Mouse (Mus musculus): ENCODE results near the gene A930002H24Rik.
"Not testable (repeated sequence)": the region's sequence is repeated elsewhere in the genome, so short reads cannot be mapped to it uniquely, and the experiment has no call there.

Gene A930002H24Rik

DNA sequence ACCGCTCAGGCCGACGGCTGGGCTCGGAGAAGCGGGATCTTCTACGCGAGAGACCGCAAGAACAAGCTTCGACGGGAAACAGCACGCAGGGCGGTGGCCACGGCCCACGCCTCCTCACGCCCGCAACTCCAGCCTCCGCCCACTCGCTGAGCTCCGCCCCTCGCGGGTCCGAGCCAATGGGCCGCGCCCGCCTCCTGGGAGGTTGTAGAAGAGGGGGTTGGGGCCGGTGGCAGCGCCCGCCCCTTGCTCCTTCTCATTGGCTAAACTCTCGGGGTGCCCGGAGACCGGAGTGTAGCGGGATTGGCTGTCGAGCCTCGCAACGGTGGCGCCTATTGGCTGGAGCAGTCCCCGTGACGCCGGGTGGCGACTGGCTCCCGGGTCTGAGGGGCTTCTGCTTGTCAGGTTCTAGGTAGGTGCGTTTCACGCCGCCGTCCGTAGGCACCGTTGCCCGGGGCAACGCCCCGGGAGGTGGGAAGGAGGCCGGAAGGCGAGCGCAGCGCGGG lies at the start of gene A930002H24Rik:
A930002H24Rik (minus strand) TSS at position 145 of the 503 bp plus-strand sequence.
- peak; percentile 97 for DNase-seq (ENCODE audit: low spot score)

- DNase-seq (ENCODE audit: low spot score), result no peak
These were observed 45.7 kb upstream of the A930002H24Rik start for GRCm38 (mm10) chr17:63909297-63909696.

GRCm38 (mm10) chr17:63897050-63897449 lies 33.5 kb upstream of the A930002H24Rik start:
- no peak for DNase-seq (ENCODE audit: low spot score)

DNA sequence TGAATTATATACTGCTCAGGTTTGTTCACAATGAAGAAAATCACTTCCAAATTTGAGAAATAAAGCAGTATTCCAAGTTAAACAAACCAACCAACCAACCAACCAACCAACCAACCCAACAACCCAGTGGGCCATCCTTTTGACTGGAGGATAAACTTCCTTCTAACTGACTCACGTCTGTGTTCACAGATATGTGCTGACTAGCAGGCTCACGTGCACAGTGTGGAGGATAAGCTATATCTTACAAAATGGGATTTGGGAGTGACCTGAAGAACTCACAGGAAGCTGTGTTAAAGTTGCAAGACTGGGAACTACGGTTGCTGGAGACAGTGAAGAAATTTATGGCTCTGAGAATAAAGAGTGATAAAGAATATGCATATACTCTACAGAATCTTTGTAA lies 32.2 kb upstream of the A930002H24Rik start:
- DNase-seq (ENCODE audit: low spot score), result no peak

GRCm38 (mm10) chr17:63890611-63891010 lies 27.0 kb upstream of the A930002H24Rik start:
- DNase-seq (ENCODE audit: low spot score), result no peak

- no peak for DNase-seq (ENCODE audit: low spot score)
These were observed 23.4 kb upstream of the A930002H24Rik start for GRCm38 (mm10) chr17:63886988-63887387.

- DNase-seq (ENCODE audit: low spot score), result no peak
These were observed 16.4 kb upstream of the A930002H24Rik start for GRCm38 (mm10) chr17:63880009-63880408.

DNA sequence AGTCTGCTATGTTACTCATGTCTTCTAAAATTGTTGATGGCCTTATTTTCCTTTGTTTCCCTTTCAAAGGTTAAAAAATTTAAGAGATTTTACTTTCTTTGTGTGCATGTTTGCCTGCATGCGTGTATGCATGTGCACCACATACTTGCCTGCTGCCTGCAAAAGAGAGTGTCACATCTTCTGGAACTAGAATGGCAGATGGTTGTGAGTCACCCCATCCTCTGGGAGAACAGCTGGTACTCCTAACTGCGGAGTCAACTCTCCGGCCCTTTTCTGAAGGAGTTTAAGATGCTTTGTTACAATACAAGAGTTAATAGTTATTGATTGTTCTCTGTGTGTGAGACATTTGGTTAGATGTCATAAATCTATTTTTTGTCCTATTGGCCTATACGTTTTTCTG lies 15.3 kb upstream of the A930002H24Rik start:
- DNase-seq (ENCODE audit: low spot score), result no peak

DNA sequence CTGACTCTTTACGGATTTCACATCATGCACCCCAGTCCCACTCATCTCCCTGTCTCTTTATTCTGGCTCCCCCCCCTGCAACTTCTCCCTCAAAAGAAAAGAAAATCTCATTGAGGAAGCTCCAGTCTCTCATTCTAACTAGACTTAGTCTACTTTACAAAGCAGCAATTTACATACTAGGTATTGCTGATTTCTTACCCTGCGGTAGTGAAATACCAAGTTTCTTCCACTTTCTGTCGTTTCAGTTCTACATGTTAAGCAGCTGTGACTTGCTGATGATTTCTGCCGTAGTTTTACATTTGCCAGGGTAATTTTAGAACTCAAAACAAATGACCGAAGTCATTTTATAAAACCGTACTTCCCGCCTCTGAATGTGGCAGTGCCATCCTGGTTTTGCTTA lies 8.2 kb upstream of the A930002H24Rik start:
- DNase-seq (ENCODE audit: low spot score), result no peak

DNA sequence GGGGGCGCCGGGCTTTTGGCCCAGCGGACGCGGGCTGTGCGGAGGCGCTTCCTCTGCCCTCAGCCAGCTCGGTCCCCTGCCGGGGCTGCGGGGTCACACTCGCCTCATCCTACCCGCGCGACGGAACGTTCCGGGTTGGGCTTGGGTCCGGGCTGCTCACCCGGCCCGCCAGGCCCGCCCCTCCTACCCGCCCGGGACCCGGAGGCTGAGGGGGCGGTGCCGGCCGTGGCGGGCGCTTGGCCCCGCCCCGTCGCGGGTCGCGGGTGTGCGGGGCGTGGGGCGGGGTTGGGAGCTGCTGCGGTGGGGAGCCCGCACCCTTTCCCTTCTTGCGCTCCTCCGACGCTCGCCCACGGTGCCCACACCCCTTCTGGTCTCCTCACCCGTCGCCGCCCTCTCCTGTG lies 580 bp upstream of the A930002H24Rik start:
- DNase-seq (ENCODE audit: low spot score), result no peak

DNA sequence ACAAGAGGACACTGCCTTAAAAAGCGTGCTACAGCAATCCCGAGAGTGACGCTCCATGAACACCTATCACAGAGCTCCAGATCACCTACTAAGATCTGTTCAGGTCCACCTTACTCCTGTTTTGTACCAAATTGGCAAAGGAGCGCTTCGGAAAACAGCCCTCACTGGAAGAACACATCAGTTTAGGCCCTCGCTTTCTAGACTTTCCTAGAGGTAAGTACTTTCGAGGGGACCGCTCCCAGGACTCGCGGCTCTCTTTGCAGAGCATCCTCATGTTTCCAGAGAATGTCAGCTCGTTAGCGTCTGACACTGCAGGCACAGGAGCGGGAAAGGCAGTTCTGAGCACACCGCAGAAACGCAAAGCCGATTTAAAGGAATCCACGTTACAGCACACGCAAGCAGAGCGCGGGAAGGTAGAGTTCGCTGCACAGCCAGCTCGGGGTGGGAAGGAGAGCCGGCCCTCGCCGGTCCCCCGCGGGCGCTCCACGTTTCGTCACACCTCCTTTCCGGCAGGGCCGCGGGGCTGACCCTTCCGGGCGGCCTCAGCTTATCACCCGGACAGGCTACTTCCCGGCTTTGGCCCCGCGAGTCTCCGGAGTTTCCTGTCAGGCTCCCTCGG lies 470 bp downstream of the A930002H24Rik start, which contains the start of gene Fer:
Fer (plus strand) TSS at position 51 of the 619 bp plus-strand sequence.
- DNase-seq (ENCODE audit: low spot score), result peak; percentile 32

DNA sequence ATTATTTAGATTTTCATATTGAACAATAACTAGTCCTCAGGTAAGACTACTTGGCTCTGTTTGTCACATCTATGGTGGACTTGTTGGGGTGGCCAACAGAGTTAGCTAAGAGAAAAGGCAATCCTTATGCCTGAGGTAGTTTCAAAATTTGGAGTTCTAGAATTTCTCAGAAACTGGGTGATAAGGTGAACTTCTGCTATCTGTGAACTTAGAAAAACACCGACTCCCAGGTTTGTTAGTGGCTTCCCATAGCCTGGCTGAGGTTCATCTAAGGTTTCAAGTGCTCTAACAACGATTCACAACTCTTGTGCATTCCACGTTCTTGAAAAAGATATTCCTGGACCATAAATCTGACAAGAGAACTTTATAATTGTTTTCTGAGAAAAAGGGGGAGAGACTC lies 1.2 kb downstream of the A930002H24Rik start:
- DNase-seq (ENCODE audit: low spot score), result no peak

- no peak for DNase-seq (ENCODE audit: low spot score)
These were observed 2.6 kb downstream of the A930002H24Rik start for GRCm38 (mm10) chr17:63860988-63861387.

DNA sequence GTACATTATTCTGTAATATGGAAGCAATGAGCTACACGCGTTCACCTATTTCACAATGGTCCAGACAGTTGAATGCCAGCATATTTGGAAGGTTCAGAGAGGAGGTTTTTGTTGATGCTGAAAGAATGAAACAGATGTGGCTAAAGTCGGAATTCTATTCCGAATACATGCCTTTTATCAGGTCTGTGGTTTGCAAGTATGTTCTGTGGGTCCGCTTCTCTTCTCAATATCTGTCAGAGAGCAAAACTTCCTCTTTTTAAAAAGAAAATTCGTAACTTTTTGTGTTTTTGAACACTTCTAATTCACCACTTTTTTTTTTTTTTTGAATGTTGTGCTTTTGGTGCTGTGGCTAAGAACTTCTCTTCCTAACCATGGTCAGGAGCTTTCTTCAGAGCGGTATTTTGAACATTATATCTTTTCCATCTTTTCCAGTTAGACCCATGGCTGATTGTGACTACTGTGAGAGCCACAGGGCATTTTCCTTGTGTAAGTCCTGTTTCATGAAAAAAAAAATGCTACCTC lies 6.5 kb downstream of the A930002H24Rik start:
- no peak for DNase-seq (ENCODE audit: low spot score)

GRCm38 (mm10) chr17:63850016-63850415 lies 13.6 kb downstream of the A930002H24Rik start:
- DNase-seq (ENCODE audit: low spot score), result no peak

GRCm38 (mm10) chr17:63849566-63849965 lies 14.0 kb downstream of the A930002H24Rik start:
- peak; percentile 64 for DNase-seq (ENCODE audit: low spot score)

- DNase-seq (ENCODE audit: low spot score), result no peak
These were observed 14.4 kb downstream of the A930002H24Rik start for GRCm38 (mm10) chr17:63849151-63849550.

DNA sequence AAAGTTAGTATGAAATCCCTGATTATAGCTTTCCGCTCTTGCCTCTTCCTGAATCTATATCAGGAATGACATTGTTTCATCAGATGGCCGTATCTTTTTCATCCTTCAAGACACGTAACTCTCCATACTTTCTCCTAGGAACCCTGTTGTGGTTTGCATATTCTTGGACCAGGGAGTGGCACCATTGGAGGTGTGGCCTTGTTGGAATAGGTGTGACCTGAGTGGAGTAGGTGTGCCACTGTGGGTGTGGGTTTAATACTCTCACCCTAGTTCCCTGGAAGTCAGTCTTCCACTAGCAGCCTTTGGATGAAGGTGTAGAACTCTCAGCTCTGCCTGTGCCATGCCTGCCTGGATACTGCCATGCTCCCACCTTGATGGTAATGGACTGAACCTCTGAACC lies 17.8 kb downstream of the A930002H24Rik start:
- not testable (repeated sequence) for DNase-seq (ENCODE audit: low spot score)

DNA sequence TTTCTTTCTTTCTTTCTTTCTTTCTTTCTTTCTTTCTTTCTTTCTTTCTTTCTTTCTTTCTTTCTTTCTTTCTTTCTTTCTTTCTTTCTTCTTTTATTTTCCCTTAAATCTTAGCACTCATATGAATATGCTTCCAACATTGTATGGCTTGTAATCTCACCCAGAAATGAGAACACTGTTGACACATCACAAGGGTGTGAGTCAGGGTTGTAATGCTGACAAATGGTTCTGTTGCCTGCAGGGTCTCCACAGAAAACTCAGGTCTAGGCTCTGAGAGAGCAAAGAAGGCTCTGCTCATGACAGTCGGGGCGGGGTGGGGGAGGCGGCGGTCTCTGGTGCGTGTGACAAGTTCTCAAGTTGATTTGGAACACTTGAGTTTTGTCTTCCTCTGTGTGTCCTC lies 18.7 kb downstream of the A930002H24Rik start:
- DNase-seq (ENCODE audit: low spot score), result no peak

- no peak for DNase-seq (ENCODE audit: low spot score)
These were observed 21.4 kb downstream of the A930002H24Rik start for GRCm38 (mm10) chr17:63842226-63842625.

GRCm38 (mm10) chr17:63839636-63840269 lies 23.8 kb downstream of the A930002H24Rik start:
- DNase-seq (ENCODE audit: low spot score), result no peak

GRCm38 (mm10) chr17:63838144-63838543 lies 25.4 kb downstream of the A930002H24Rik start:
- no peak for DNase-seq (ENCODE audit: low spot score)

DNA sequence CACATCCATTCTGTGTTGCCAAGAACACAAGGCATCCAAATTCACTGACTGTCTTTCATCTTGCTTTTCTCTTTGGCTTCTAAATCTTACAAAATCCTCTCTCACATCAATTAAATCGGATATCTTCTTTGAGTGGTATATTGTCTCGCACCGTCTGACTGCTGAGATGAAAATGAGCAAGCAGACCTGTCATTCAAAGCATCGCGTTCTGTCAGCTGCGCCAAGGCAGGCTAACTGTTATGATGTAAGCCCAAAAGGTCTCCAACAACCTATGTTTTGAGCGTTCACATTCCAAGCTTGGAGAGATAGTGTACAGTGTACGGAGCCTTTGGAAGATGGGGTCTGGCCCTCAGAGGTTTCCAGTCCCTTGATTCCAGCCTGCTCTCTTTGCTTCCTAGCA lies 26.9 kb downstream of the A930002H24Rik start:
- no peak for DNase-seq (ENCODE audit: low spot score)
